Mouse (Mus musculus): ENCODE results near the gene Ncstn. TPM values are rescaled to one million over a fixed set of nuclear protein-coding genes. Genes with fewer than 3 reads are reported as not detected.

Ncstn gene
- polyA plus RNA-seq, 1 experiment from 2014 or later: 132 TPM

- Histone ChIP-seq H3K4me1 (ENCODE audit: control insufficient read depth, insufficient read depth, low read length) (peaks cover 25% of the 10 kb centered on the region), H3K4me3 (replicated peaks; ENCODE audit: low read length) (peak overlapping the region; percentile 72)
- 4% methylated on average over 23 of the region's 23 CpGs for WGBS
Observed at GRCm38 (mm10) chr1:172026201-172026901, 56.2 kb downstream of the Ncstn start.

DNA sequence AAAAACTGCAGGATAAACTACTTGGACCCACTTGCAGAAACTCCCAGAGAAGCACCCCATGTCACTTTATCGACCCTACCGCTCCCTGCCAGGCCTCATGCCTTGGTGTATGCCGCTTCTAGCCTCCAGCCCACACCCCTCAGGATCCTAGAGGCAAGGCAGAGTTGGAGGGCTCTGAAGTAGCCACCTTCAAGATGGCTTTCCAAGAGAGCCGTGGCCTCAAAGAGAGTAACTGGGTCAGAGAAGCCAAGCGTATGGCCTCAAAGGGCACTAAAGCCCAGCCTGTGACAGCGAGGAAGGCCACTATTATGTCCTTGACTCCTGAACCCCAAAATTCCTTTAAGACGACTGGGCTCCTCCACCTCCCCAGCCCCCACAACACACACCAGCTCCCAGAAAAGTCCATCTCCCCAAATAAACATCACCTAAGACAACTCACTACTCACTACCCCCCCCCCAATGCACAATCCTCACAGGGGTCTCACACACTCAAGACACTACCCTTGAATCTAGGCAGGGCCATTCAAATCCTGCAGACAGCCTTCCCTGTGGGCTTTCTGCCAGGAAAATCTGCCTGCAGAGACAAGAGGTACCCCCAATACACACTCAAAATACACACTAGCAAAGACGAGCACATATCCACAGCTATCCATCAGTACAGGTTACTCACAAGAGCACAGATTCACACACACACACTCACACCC, 57.2 kb downstream of the Ncstn start:
- no peaks in the 10 kb centered on the region for H3K36me3 ChIP-seq (ENCODE audit: control insufficient read depth, insufficient read depth, low read length)
- ATAC-seq (ENCODE audit: insufficient read depth, low FRiP score): no peak
- peak overlapping the region; percentile 72 for H3K4me3 ChIP-seq (replicated peaks; ENCODE audit: low read length)
- peaks cover 25% of the 10 kb centered on the region for H3K4me1 ChIP-seq (ENCODE audit: control insufficient read depth, insufficient read depth, low read length)
- 45% methylated on average over 8 of the region's 8 CpGs for WGBS
- no peak overlapping the region for H3K27ac ChIP-seq (ENCODE audit: low read length)
- peak overlapping the region; percentile 64 for H3K4me2 ChIP-seq (ENCODE audit: low read depth, low read length)
- peak overlapping the region; percentile 28; the same call in 1 of the 2 replicates for H3K9ac ChIP-seq (ENCODE audit: low read length)
- no peaks in the 10 kb centered on the region for H3K27me3 ChIP-seq (ENCODE audit: control insufficient read depth, insufficient read depth, low read length)
- no peaks in the 10 kb centered on the region for H3K9me3 ChIP-seq (replicated peaks; ENCODE audit: control insufficient read depth, low read length)

More at GRCm38 (mm10) chr1:172026201-172026901, 56.2 kb downstream of the Ncstn start:
- H3K27me3 ChIP-seq (ENCODE audit: control insufficient read depth, insufficient read depth, low read length): no peaks in the 10 kb centered on the region
- peak; percentile 65 for ATAC-seq (ENCODE audit: insufficient read depth, low FRiP score)
- H3K9me3 ChIP-seq (replicated peaks; ENCODE audit: control insufficient read depth, low read length): no peaks in the 10 kb centered on the region
- peak overlapping the region; percentile 64 for H3K4me2 ChIP-seq (ENCODE audit: low read depth, low read length)
- H3K36me3 ChIP-seq (ENCODE audit: control insufficient read depth, insufficient read depth, low read length): no peaks in the 10 kb centered on the region
- peak overlapping the region; percentile 83 for H3K27ac ChIP-seq (ENCODE audit: low read length)
- peak overlapping the region; percentile 90 for H3K9ac ChIP-seq (ENCODE audit: low read length)

DNA sequence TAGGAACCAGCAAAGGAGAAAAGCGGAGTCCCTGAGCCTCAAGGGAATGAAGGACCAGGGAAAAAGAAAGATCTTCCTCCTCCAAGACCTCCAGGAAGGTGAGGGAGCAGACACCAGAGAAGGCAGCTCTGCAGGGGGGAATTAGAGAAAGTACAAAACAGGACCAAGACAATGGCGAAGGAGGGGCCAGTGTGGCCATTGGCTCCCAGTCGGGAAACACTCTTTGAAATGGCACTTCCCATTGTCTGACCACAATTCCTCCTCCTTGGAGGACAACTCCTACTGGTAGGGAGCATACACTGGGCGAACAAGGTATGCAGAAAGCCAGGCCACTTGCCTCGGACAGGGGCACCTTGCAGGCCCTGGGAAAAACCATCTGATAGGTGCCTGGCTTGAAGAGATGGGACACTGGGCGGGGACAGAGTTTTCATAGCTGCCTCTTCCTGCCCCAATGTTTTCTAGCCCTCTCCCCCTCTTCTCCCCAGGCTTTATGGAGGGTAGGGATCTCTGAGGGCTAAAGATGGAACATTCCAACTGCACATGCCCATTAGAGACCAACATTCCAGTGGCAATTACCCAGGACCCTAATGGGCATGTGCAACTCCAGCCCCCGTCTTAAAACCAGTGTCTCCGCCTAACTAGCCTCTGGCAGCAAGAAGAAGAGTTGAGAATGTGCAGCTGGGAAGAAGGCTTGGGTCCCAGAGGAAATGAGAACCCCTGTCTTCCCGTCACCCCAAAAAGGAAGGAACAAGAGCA, 58.3 kb downstream of the Ncstn start:
- H3K4me1 ChIP-seq (ENCODE audit: control insufficient read depth, insufficient read depth, low read length): peaks cover 31% of the 10 kb centered on the region

DNA sequence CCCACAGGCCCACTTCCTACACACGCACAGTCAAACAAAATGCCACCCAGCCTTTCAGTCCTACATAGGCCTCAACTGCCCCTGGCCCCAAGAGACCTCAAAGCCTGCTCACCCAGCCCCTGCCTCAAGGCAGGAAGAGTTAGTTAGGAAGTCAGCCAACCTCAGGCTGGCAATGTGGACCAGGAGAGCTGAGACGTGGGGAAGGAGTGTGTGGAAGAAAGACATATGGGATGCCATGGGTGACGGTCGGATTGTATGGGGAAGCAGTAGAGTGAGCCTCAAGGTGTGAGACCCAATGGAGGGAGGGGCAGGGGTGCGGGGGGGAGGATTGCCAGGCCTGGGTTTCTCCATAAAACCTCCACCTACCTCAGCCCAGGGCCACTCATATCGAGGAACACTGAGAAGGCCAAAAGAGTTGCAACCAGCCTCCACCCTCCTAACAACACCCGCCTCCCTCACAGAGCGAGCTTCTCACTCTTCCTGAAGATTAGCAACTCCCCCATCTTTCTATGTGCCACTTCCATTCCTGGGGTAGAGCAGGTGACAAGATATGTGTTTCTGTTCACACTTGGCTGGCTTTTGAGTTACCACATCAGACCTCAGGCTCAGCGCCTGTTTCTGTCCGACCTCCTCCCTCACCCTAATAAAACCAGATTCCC, 62.6 kb downstream of the Ncstn start:
- 74% methylated on average over 10 of the region's 10 CpGs for whole genome bisulfite sequencing
- peaks cover 50% of the 10 kb centered on the region for H3K4me1 ChIP-seq (ENCODE audit: control insufficient read depth, insufficient read depth, low read length)
- peak overlapping the region; percentile 80 for H3K27ac ChIP-seq (ENCODE audit: low read length)
- no peak overlapping the region for H3K4me2 ChIP-seq (ENCODE audit: low read depth, low read length)
- H3K4me3 ChIP-seq (replicated peaks; ENCODE audit: low read length): no peak overlapping the region
- H3K27me3 ChIP-seq (ENCODE audit: control insufficient read depth, insufficient read depth, low read length): no peaks in the 10 kb centered on the region
- H3K9ac ChIP-seq (ENCODE audit: low read length): peak overlapping the region; percentile 34; the same call in 1 of the 2 replicates
- no peaks in the 10 kb centered on the region for H3K9me3 ChIP-seq (replicated peaks; ENCODE audit: control insufficient read depth, low read length)
- ATAC-seq (ENCODE audit: insufficient read depth, low FRiP score): no peak
- H3K36me3 ChIP-seq (ENCODE audit: control insufficient read depth, insufficient read depth, low read length): no peaks in the 10 kb centered on the region

More for the DNA sequence above, 58.3 kb downstream of the Ncstn start:
- H3K36me3 ChIP-seq (ENCODE audit: control insufficient read depth, insufficient read depth, low read length): no peaks in the 10 kb centered on the region
- no peak overlapping the region for H3K4me3 ChIP-seq (replicated peaks; ENCODE audit: low read length)
- H3K9me3 ChIP-seq (replicated peaks; ENCODE audit: control insufficient read depth, low read length): no peaks in the 10 kb centered on the region
- H3K27ac ChIP-seq (ENCODE audit: low read length): no peak overlapping the region
- H3K4me2 ChIP-seq (ENCODE audit: low read depth, low read length): no peak overlapping the region
- no peak for ATAC-seq (ENCODE audit: insufficient read depth, low FRiP score)
- H3K9ac ChIP-seq (ENCODE audit: low read length): no peak overlapping the region
- 58% methylated on average over 9 of the region's 9 CpGs for WGBS
- H3K27me3 ChIP-seq (ENCODE audit: control insufficient read depth, insufficient read depth, low read length): no peaks in the 10 kb centered on the region

- no peak overlapping the region for H3K4me2 ChIP-seq (ENCODE audit: low read depth, low read length)
- peaks cover 45% of the 10 kb centered on the region for H3K4me1 ChIP-seq (ENCODE audit: control insufficient read depth, insufficient read depth, low read length)
- H3K27me3 ChIP-seq (ENCODE audit: control insufficient read depth, insufficient read depth, low read length): no peaks in the 10 kb centered on the region
- no peaks in the 10 kb centered on the region for H3K36me3 ChIP-seq (ENCODE audit: control insufficient read depth, insufficient read depth, low read length)
- ATAC-seq (ENCODE audit: insufficient read depth, low FRiP score): peak; percentile 79; the same call in 1 of the 2 replicates
- peak overlapping the region; percentile 80 for H3K27ac ChIP-seq (ENCODE audit: low read length)
- 82% methylated on average over 4 of the region's 4 CpGs for WGBS
- no peaks in the 10 kb centered on the region for H3K9me3 ChIP-seq (replicated peaks; ENCODE audit: control insufficient read depth, low read length)
- H3K9ac ChIP-seq (ENCODE audit: low read length): no peak overlapping the region
- no peak overlapping the region for H3K4me3 ChIP-seq (replicated peaks; ENCODE audit: low read length)
Observed at GRCm38 (mm10) chr1:172019339-172019738, 63.3 kb downstream of the Ncstn start.

GRCm38 (mm10) chr1:172018336-172019311, 64.0 kb downstream of the Ncstn start:
- H3K4me2 ChIP-seq (ENCODE audit: low read depth, low read length): no peak overlapping the region
- peak; percentile 57; the same call in 1 of the 2 replicates for ATAC-seq (ENCODE audit: insufficient read depth, low FRiP score)
- no peak overlapping the region for H3K4me3 ChIP-seq (replicated peaks; ENCODE audit: low read length)
- no peaks in the 10 kb centered on the region for H3K27me3 ChIP-seq (ENCODE audit: control insufficient read depth, insufficient read depth, low read length)
- WGBS: 88% methylated on average over 9 of the region's 9 CpGs
- H3K36me3 ChIP-seq (ENCODE audit: control insufficient read depth, insufficient read depth, low read length): no peaks in the 10 kb centered on the region
- peaks cover 45% of the 10 kb centered on the region for H3K4me1 ChIP-seq (ENCODE audit: control insufficient read depth, insufficient read depth, low read length)
- no peak overlapping the region for H3K9ac ChIP-seq (ENCODE audit: low read length)
- peak overlapping the region; percentile 7; the same call in 1 of the 2 replicates for H3K27ac ChIP-seq (ENCODE audit: low read length)
- no peaks in the 10 kb centered on the region for H3K9me3 ChIP-seq (replicated peaks; ENCODE audit: control insufficient read depth, low read length)

DNA sequence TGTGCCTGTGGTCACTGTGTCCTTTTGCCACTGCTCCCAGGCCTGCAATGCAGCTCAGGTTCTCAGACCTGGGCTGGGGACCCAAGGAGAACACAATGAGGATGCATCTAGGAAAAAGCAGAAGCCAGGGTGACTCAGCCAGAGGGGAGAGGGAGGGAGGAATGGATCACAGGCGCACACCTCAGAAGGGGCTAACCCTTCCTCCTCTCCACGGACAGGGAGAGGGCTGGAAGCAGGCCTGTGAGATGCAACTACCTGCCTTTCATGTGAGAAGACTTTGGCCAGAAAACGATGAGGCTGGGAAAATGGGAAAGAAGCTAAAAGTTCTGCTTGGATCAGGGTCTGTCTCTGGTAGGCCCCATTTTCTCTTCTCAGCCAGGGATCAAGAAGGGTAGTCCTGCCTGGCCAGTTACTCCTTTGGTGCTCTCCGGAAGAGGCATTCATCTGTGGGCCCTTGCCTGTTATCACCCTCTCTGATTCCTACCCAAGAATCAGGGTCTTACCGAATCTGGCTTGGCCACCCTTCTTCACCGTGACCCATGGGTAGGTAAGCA, 65.0 kb downstream of the Ncstn start:
- H3K4me1 ChIP-seq (ENCODE audit: control insufficient read depth, insufficient read depth, low read length): peaks cover 45% of the 10 kb centered on the region
- H3K27me3 ChIP-seq (ENCODE audit: control insufficient read depth, insufficient read depth, low read length): no peaks in the 10 kb centered on the region
- H3K4me2 ChIP-seq (ENCODE audit: low read depth, low read length): no peak overlapping the region
- no peak overlapping the region for H3K4me3 ChIP-seq (replicated peaks; ENCODE audit: low read length)
- H3K9ac ChIP-seq (ENCODE audit: low read length): no peak overlapping the region
- no peaks in the 10 kb centered on the region for H3K36me3 ChIP-seq (ENCODE audit: control insufficient read depth, insufficient read depth, low read length)
- ATAC-seq (ENCODE audit: insufficient read depth, low FRiP score): no peak
- H3K9me3 ChIP-seq (replicated peaks; ENCODE audit: control insufficient read depth, low read length): no peaks in the 10 kb centered on the region
- WGBS: 74% methylated on average over 6 of the region's 6 CpGs
- peak overlapping the region; percentile 39; the same call in 1 of the 2 replicates for H3K27ac ChIP-seq (ENCODE audit: low read length)
